Mouse (Mus musculus) embryonic facial prominence, embryonic 11.5 days (tissue): Measurements from ENCODE around the gene Lhb. TPM values are rescaled to one million over a fixed set of nuclear protein-coding genes. Genes with fewer than 3 reads are reported as not detected.

Experiments used
- ATAC-seq: fragments of 200-750 bp; cut with Nextera tagmentation; replicated peaks from 2 replicates; pipeline ENCODE4 v1.8.0; 2017; ENCODE audit warnings: low read depth; ENCODE audit not compliant: insufficient number of reproducible peaks, low FRiP score, low TSS enrichment
- DNase-seq: peaks from one replicate; pipeline ENCODE4 v3.0.0-alpha.2; 2015; ENCODE audit warnings: low spot score
- H3K27ac ChIP-seq: fragments of 300-500 bp; sonication (generic); replicated peaks from 2 replicates; pipeline ENCODE4 v1.5.1; 2014; ENCODE audit warnings: mild to moderate bottlenecking, low read depth, low read length, control low read depth
- H3K27me3 ChIP-seq: fragments of 300-500 bp; sonication (generic); 2 replicates; pipeline ENCODE4 v1.6.1; 2014; ENCODE audit warnings: mild to moderate bottlenecking, low read length, moderate library complexity, mixed read lengths; ENCODE audit not compliant: control insufficient read depth, insufficient read depth
- H3K36me3 ChIP-seq: fragments of 300-500 bp; sonication (generic); replicated peaks from 2 replicates; pipeline ENCODE4 v1.6.1; 2014; ENCODE audit warnings: low read depth, mild to moderate bottlenecking, low read length, moderate library complexity, mixed read lengths; ENCODE audit not compliant: control insufficient read depth, insufficient read depth
- H3K4me1 ChIP-seq: fragments of 300-500 bp; sonication (generic); 2 replicates; pipeline ENCODE4 v1.6.1; 2014; ENCODE audit warnings: low read length, mixed read lengths; ENCODE audit not compliant: control insufficient read depth, insufficient read depth
- H3K4me2 ChIP-seq: fragments of 300-500 bp; sonication (generic); 2 replicates; pipeline ENCODE4 v1.6.1; 2014; ENCODE audit warnings: low read depth, mild to moderate bottlenecking, control low read depth, low read length, moderate library complexity
- H3K4me3 ChIP-seq: fragments of 300-500 bp; sonication (generic); 2 replicates; pipeline ENCODE4 v1.5.1; 2014; ENCODE audit warnings: low read depth, low read length, control low read depth
- H3K9ac ChIP-seq: fragments of 300-500 bp; sonication (generic); replicated peaks from 2 replicates; pipeline ENCODE4 v1.6.1; 2014; ENCODE audit warnings: mild to moderate bottlenecking, control low read depth, low read length
- H3K9me3 ChIP-seq: fragments of 300-500 bp; sonication (generic); replicated peaks from 2 replicates; pipeline ENCODE4 v1.6.1; 2016; ENCODE audit warnings: mild to moderate bottlenecking, low read length, inconsistent platforms, mixed read lengths; ENCODE audit not compliant: control insufficient read depth
- WGBS: fragments of 180-500 bp; shearing (Covaris S2); extraction: QIAGEN DNeasy Blood & Tissue Kit; methylation state at CpG from one replicate; pipeline ENCODE4 v1.1.7; 2014; 5-methylcytosine and 5-hydroxymethylcytosine counted together
- polyA plus RNA-seq: library from polyadenylated mRNA; unstranded; fragments of >200 nt; fragmentation: Nextera tagmentation; extraction: Ambion mirVana; gene quantifications from 2 replicates; pipeline ENCODE4 v1.2.1, GENCODE M21; 2014

Lhb gene
- polyA plus RNA-seq, 1 experiment from 2014 or later, result not detected

GRCm38 (mm10) chr7:45408949-45409348 lies 11.7 kb upstream of the Lhb start:
- peaks cover 3% of the 10 kb centered on the region for H3K4me1 ChIP-seq
- H3K4me2 ChIP-seq, result no peak overlapping the region
- H3K9me3 ChIP-seq, result no peaks in the 10 kb centered on the region
- WGBS, result 90% methylated on average over 17 of the region's 17 CpGs
- no peak for DNase-seq
- H3K36me3 ChIP-seq, result no peaks in the 10 kb centered on the region
- no peak overlapping the region for H3K4me3 ChIP-seq
- ATAC-seq, result no peak
- peaks cover 61% of the 10 kb centered on the region for H3K27me3 ChIP-seq
- H3K9ac ChIP-seq, result no peak overlapping the region
- no peak overlapping the region for H3K27ac ChIP-seq

- no peak for DNase-seq
- Histone ChIP-seq H3K9ac (no peak overlapping the region), H3K4me3 (no peak overlapping the region), H3K36me3 (no peaks in the 10 kb centered on the region), H3K27me3 (peaks cover 68% of the 10 kb centered on the region), H3K27ac (no peak overlapping the region), H3K4me1 (peaks cover 3% of the 10 kb centered on the region), H3K4me2 (no peak overlapping the region), H3K9me3 (no peaks in the 10 kb centered on the region)
- 84% methylated on average over 8 of the region's 8 CpGs for WGBS
- ATAC-seq, result no peak
These were observed 11.0 kb upstream of the Lhb start for GRCm38 (mm10) chr7:45409497-45410163.

- no peak overlapping the region for H3K4me3 ChIP-seq
- no peak overlapping the region for H3K27ac ChIP-seq
- ATAC-seq (no peak), DNase-seq (no peak)
- no peaks in the 10 kb centered on the region for H3K36me3 ChIP-seq
- no peak overlapping the region for H3K4me2 ChIP-seq
- H3K9me3 ChIP-seq, result no peaks in the 10 kb centered on the region
- H3K4me1 ChIP-seq, result peaks cover 5% of the 10 kb centered on the region; the same call in 1 of the 2 replicates
- H3K27me3 ChIP-seq, result peaks cover 72% of the 10 kb centered on the region
- 84% methylated on average over 2 of the region's 2 CpGs for WGBS
- no peak overlapping the region for H3K9ac ChIP-seq
These were observed 8.2 kb upstream of the Lhb start for GRCm38 (mm10) chr7:45412421-45412820.

GRCm38 (mm10) chr7:45413113-45413863 lies 7.3 kb upstream of the Lhb start, which contains the start of gene Ntf5:
Ntf5 (plus strand) TSS chr7:45413695.
- H3K27me3 ChIP-seq, result peaks cover 69% of the 10 kb centered on the region
- DNase-seq (peak; percentile 72), ATAC-seq (0 out of 2 replicates have a peak, but pooled peaks have one; percentile 12)
- H3K4me2 ChIP-seq, result peak within 1 kb of the TSS; percentile 86
- H3K9ac ChIP-seq, result peak within 1 kb of the TSS; percentile 56
- 2% methylated on average over 42 of the region's 45 CpGs for WGBS
- H3K9me3 ChIP-seq, result no peaks in the 10 kb centered on the region
- no peak within 1 kb of the TSS; the same call in 1 of the 2 replicates for H3K27ac ChIP-seq
- no peaks in the 10 kb centered on the region for H3K36me3 ChIP-seq
- peak within 1 kb of the TSS; percentile 44 for H3K4me3 ChIP-seq
- peaks cover 5% of the 10 kb centered on the region; the same call in 1 of the 2 replicates for H3K4me1 ChIP-seq

- Histone ChIP-seq H3K4me3 (peak overlapping the region; percentile 44), H3K4me1 (peaks cover 5% of the 10 kb centered on the region; the same call in 1 of the 2 replicates), H3K9me3 (no peaks in the 10 kb centered on the region), H3K27me3 (peaks cover 65% of the 10 kb centered on the region), H3K4me2 (peak overlapping the region; percentile 86), H3K9ac (peak overlapping the region; percentile 56), H3K36me3 (no peaks in the 10 kb centered on the region), H3K27ac (no peak overlapping the region; the same call in 1 of the 2 replicates)
- peak; percentile 56 for DNase-seq
- peak; percentile 21; the same call in 1 of the 2 replicates for ATAC-seq
- under 1% methylated on average over 25 of the region's 27 CpGs for WGBS
These were observed 6.5 kb upstream of the Lhb start for GRCm38 (mm10) chr7:45413864-45414739.

GRCm38 (mm10) chr7:45414740-45415224 lies 5.8 kb upstream of the Lhb start:
- 43% methylated on average over 12 of the region's 12 CpGs for WGBS
- peaks cover 65% of the 10 kb centered on the region for H3K27me3 ChIP-seq
- no peaks in the 10 kb centered on the region for H3K9me3 ChIP-seq
- ATAC-seq (no peak), DNase-seq (no peak)
- H3K4me1 ChIP-seq, result peaks cover 5% of the 10 kb centered on the region; the same call in 1 of the 2 replicates
- H3K4me2 ChIP-seq, result no peak overlapping the region
- H3K9ac ChIP-seq, result no peak overlapping the region
- H3K27ac ChIP-seq, result no peak overlapping the region
- no peak overlapping the region for H3K4me3 ChIP-seq
- no peaks in the 10 kb centered on the region for H3K36me3 ChIP-seq

GRCm38 (mm10) chr7:45415636-45416035 lies 5.0 kb upstream of the Lhb start:
- no peak for DNase-seq
- WGBS, result 10% methylated on average over 37 of the region's 37 CpGs
- H3K9ac ChIP-seq, result peak overlapping the region; percentile 41; the same call in 1 of the 2 replicates
- no peak for ATAC-seq
- peak overlapping the region; percentile 25 for H3K4me2 ChIP-seq
- no peak overlapping the region for H3K27ac ChIP-seq
- H3K9me3 ChIP-seq, result no peaks in the 10 kb centered on the region
- no peaks in the 10 kb centered on the region for H3K36me3 ChIP-seq
- peak overlapping the region; percentile 10; the same call in 1 of the 2 replicates for H3K4me3 ChIP-seq
- peaks cover 5% of the 10 kb centered on the region; the same call in 1 of the 2 replicates for H3K4me1 ChIP-seq
- H3K27me3 ChIP-seq, result peaks cover 68% of the 10 kb centered on the region
